Mouse (Mus musculus): ENCODE results near the gene Mrgprb3. TPM values are rescaled to one million over a fixed set of nuclear protein-coding genes. Genes with fewer than 3 reads are reported as not detected.

Mrgprb3 gene
- polyA plus RNA-seq (2012; rRNA removed) (not detected in 2 replicates), polyA plus RNA-seq (2014; fragmentation: Nextera tagmentation; extraction: Ambion mirVana) (not detected in 2 replicates)

- Histone ChIP-seq H3K4me1 (ENCODE audit: control insufficient read depth, insufficient read depth, low read length) (no peaks in the 10 kb centered on the region), H3K27ac (replicated peaks; ENCODE audit: low read depth, low read length) (no peak within 1 kb of the TSS), H3K9me3 (ENCODE audit: control insufficient read depth, low read length) (no peaks in the 10 kb centered on the region; the same call in 1 of the 2 replicates), H3K27me3 (ENCODE audit: control insufficient read depth, insufficient read depth, low read length) (no peaks in the 10 kb centered on the region), H3K36me3 (ENCODE audit: control insufficient read depth, insufficient read depth, low read length) (no peaks in the 10 kb centered on the region), H3K4me3 (replicated peaks; ENCODE audit: low read length) (no peak within 1 kb of the TSS), H3K4me2 (replicated peaks; ENCODE audit: low read depth, low read length, severe bottlenecking) (no peak within 1 kb of the TSS), H3K9ac (ENCODE audit: low read depth, low read length, severe bottlenecking) (no peak within 1 kb of the TSS)
- WGBS, result 89% methylated on average over 2 of the region's 2 CpGs
- TF ChIP-seq POLR2A (IDR thresholded peaks at IDR 0.05; ENCODE audit: borderline replicate concordance, extremely low read depth, insufficient read depth, insufficient read length), result no peak
- DNase-seq (ENCODE audit: low spot score) (no peak), ATAC-seq (ENCODE audit: low FRiP score, low read depth) (no peak)
These were observed at the start of gene Mrgprb3 for GRCm38 (mm10) chr7:48643711-48644110. TSS of gene Mrgprb3 (minus strand) at chr7:48643811.

Other genes starting within 250 kb of the Mrgprb3 start
- gene Mrgprb1, start 187.5 kb downstream of the Mrgprb3 start, polyA plus RNA-seq (2012; rRNA removed), result not detected in 2 replicates
- gene Mrgprb1, start 187.5 kb downstream of the Mrgprb3 start, polyA plus RNA-seq (2014; fragmentation: Nextera tagmentation; extraction: Ambion mirVana), result not detected in 2 replicates
- gene Mrgprx2, start 144.5 kb downstream of the Mrgprb3 start, polyA plus RNA-seq (2012; rRNA removed), result not detected in 2 replicates
- gene Mrgprx2, start 144.5 kb downstream of the Mrgprb3 start, polyA plus RNA-seq (2014; fragmentation: Nextera tagmentation; extraction: Ambion mirVana), result not detected in 2 replicates
- gene Mrgprb2, start 85.7 kb downstream of the Mrgprb3 start, polyA plus RNA-seq (2012; rRNA removed), result not detected in 2 replicates
- gene Mrgprb2, start 85.7 kb downstream of the Mrgprb3 start, polyA plus RNA-seq (2014; fragmentation: Nextera tagmentation; extraction: Ambion mirVana), result not detected in 2 replicates
- 28.5 and 34.1 TPM in 2 replicates for gene Zdhhc13, start 145.2 kb upstream of the Mrgprb3 start, polyA plus RNA-seq (2012; rRNA removed)
- gene Zdhhc13, start 145.2 kb upstream of the Mrgprb3 start, polyA plus RNA-seq (2014; fragmentation: Nextera tagmentation; extraction: Ambion mirVana), result 30.4 and 30.5 TPM in 2 replicates
- gene Csrp3, start 204.2 kb upstream of the Mrgprb3 start, polyA plus RNA-seq (2012; rRNA removed), result 11.6 and 18.2 TPM in 2 replicates
- 45.7 and 71.9 TPM in 2 replicates for gene Csrp3, start 204.2 kb upstream of the Mrgprb3 start, polyA plus RNA-seq (2014; fragmentation: Nextera tagmentation; extraction: Ambion mirVana)
- 21.7 and 23.4 TPM in 2 replicates for gene E2f8, start 237.8 kb upstream of the Mrgprb3 start, polyA plus RNA-seq (2012; rRNA removed)
- gene E2f8, start 237.8 kb upstream of the Mrgprb3 start, polyA plus RNA-seq (2014; fragmentation: Nextera tagmentation; extraction: Ambion mirVana), result 15.3 and 16.7 TPM in 2 replicates

Data from limb, embryonic 14.5 days (tissue).